Comparison of ENCODE assay signal across 26 mouse cellular contexts in genomic region chr1:134241298-134241697, GRCm38 (mm10). TPM values are rescaled to one million over a fixed set of nuclear protein-coding genes. Genes with fewer than 3 reads are reported as not detected.
"Had no signal": no experiment of that assay in that cellular context is flagged by ENCODE, and none has a peak within 500 bp of the region (broad histone marks: within the 10 kb centered on the region; RNA-seq: fewer than 3 reads in every experiment).

No protein-coding gene starts in this region.

- H3K4me3 ChIP-seq: limb, embryonic 10.5 days; limb, embryonic 13.5 days; liver, embryonic 12.5 days; liver, embryonic 15.5 days; lung, embryonic 15.5 days; megakaryocyte, embryonic 14.5 days; neural tube, embryonic 12.5 days; neural tube, embryonic 15.5 days; stomach, embryonic 15.5 days had no signal

- H3K27ac ChIP-seq: limb, embryonic 10.5 days; limb, embryonic 13.5 days; liver, embryonic 12.5 days; lung, embryonic 15.5 days; neural tube, embryonic 12.5 days; neural tube, embryonic 15.5 days; stomach, embryonic 15.5 days had no signal

- DNase-seq: kidney, adult 18-20 months; kidney, adult 9 months; kidney, postnatal 14 days; kidney, postnatal 4 days; layer of hippocampus, adult 9-11 months; layer of hippocampus, postnatal 36 days; liver; lung, adult 18-20 months; lung, postnatal 10 days; lung, postnatal 36 days; midbrain, embryonic 14.5 days; spleen, adult 18-20 months; thymus, postnatal 36 days had no signal

RNA-seq across cellular contexts. Expression of gene Mybph, which starts 48.0 kb away (rescaled TPM):
- total RNA-seq: layer of hippocampus, adult 18-20 months had no signal

RNA-seq across cellular contexts. Expression of gene Myog, which starts 48.5 kb away (rescaled TPM):
- total RNA-seq: layer of hippocampus, adult 18-20 months; layer of hippocampus, postnatal 36 days; left cerebral cortex, adult 8-10 months; left cerebral cortex, postnatal 25 days had no signal
- polyA plus RNA-seq: midbrain, embryonic 11.5 days; midbrain, embryonic 14.5 days had no signal
